Mouse (Mus musculus) spleen, adult 12 weeks (tissue): ENCODE data around the gene Runx3.

Experiments used
- DNase-seq: peaks from one replicate; pipeline ENCODE4 v3.0.0; 2022; ENCODE audit warnings: low spot score

Runx3 gene

GRCm38 (mm10) chr4:135114301-135114700 is 6.2 kb upstream of the Runx3 start:
- no peak for DNase-seq

- DNase-seq = no peak
Observed at GRCm38 (mm10) chr4:135115426-135116170, 4.9 kb upstream of the Runx3 start.

GRCm38 (mm10) chr4:135116391-135116790 is 4.1 kb upstream of the Runx3 start:
- no peak for DNase-seq

GRCm38 (mm10) chr4:135117846-135118245 is 2.6 kb upstream of the Runx3 start:
- no peak for DNase-seq

GRCm38 (mm10) chr4:135118855-135119474 is 1.5 kb upstream of the Runx3 start:
- DNase-seq = no peak

- DNase-seq = no peak
Observed at GRCm38 (mm10) chr4:135123721-135124120, 3.3 kb downstream of the Runx3 start.

- no peak for DNase-seq
Observed at GRCm38 (mm10) chr4:135124732-135125131, 4.3 kb downstream of the Runx3 start.

GRCm38 (mm10) chr4:135125152-135125551 is 4.7 kb downstream of the Runx3 start:
- no peak for DNase-seq

- DNase-seq = no peak
Observed at GRCm38 (mm10) chr4:135126385-135126784, 5.9 kb downstream of the Runx3 start.

- no peak for DNase-seq
Observed at GRCm38 (mm10) chr4:135128841-135129520, 8.5 kb downstream of the Runx3 start.

- no peak for DNase-seq
Observed at GRCm38 (mm10) chr4:135130156-135130555, 9.7 kb downstream of the Runx3 start.

- no peak for DNase-seq
Observed at GRCm38 (mm10) chr4:135131145-135131544, 10.7 kb downstream of the Runx3 start.

- DNase-seq = no peak
Observed at GRCm38 (mm10) chr4:135132797-135133196, 12.3 kb downstream of the Runx3 start.

- DNase-seq = no peak
Observed at GRCm38 (mm10) chr4:135133711-135134110, 13.3 kb downstream of the Runx3 start.

GRCm38 (mm10) chr4:135135331-135135730 is 14.9 kb downstream of the Runx3 start:
- DNase-seq = no peak

- no peak for DNase-seq
Observed at GRCm38 (mm10) chr4:135136202-135136601, 15.8 kb downstream of the Runx3 start.

- no peak for DNase-seq
Observed at GRCm38 (mm10) chr4:135136612-135137011, 16.2 kb downstream of the Runx3 start.

GRCm38 (mm10) chr4:135140647-135141515 is 20.4 kb downstream of the Runx3 start:
- DNase-seq = no peak

- DNase-seq = no peak
Observed at GRCm38 (mm10) chr4:135141720-135142119, 21.3 kb downstream of the Runx3 start.

GRCm38 (mm10) chr4:135146734-135147133 is 26.3 kb downstream of the Runx3 start:
- no peak for DNase-seq

GRCm38 (mm10) chr4:135148660-135149059 is 28.2 kb downstream of the Runx3 start:
- no peak for DNase-seq
